Mouse (Mus musculus): ENCODE results near the gene Wnt9a. TPM values are rescaled to one million over a fixed set of nuclear protein-coding genes. Genes with fewer than 3 reads are reported as not detected.
A peak's percentile ranks its signal among the peaks of the same experiment; 100 is the strongest.

Gene Wnt9a
- total and polyA plus RNA-seq, 2 experiments from 2014 or later = 2.3 to 5.6 TPM

- H3K9ac ChIP-seq (replicated peaks; ENCODE audit: low read length, poor library complexity, severe bottlenecking) = no peak overlapping the region
- H3K9me3 ChIP-seq (ENCODE audit: low read length) = no peaks in the 10 kb centered on the region
- no peak for DNase-seq (ENCODE audit: low spot score)
- H3K4me3 ChIP-seq (ENCODE audit: low read depth, low read length) = no peak overlapping the region
- WGBS = 79% methylated on average over 5 of the region's 5 CpGs
- peaks cover 1% of the 10 kb centered on the region; the same call in 1 of the 2 replicates for H3K4me1 ChIP-seq (ENCODE audit: insufficient read depth, low read length)
- H3K27me3 ChIP-seq (ENCODE audit: insufficient read depth, low read length) = no peaks in the 10 kb centered on the region; the same call in 1 of the 2 replicates
- no peak overlapping the region for H3K27ac ChIP-seq (ENCODE audit: low read depth, low read length)
- H3K36me3 ChIP-seq (ENCODE audit: insufficient read depth, low read length) = no peaks in the 10 kb centered on the region
- H3K4me2 ChIP-seq (ENCODE audit: low read depth, low read length, poor library complexity, severe bottlenecking) = no peak overlapping the region
- TF ChIP-seq CTCF (IDR thresholded peaks at IDR 0.05) = no peak
- no peak for ATAC-seq (ENCODE audit: low FRiP score)
These were observed 18.0 kb downstream of the Wnt9a start for GRCm38 (mm10) chr11:59324777-59325176.

- DNase-seq (ENCODE audit: low spot score) (no peak), ATAC-seq (ENCODE audit: low FRiP score) (no peak)
- H3K4me2 ChIP-seq (ENCODE audit: low read depth, low read length, poor library complexity, severe bottlenecking) = no peak overlapping the region
- peaks cover 3% of the 10 kb centered on the region for H3K4me1 ChIP-seq (ENCODE audit: insufficient read depth, low read length)
- no peaks in the 10 kb centered on the region for H3K9me3 ChIP-seq (ENCODE audit: low read length)
- no peaks in the 10 kb centered on the region for H3K36me3 ChIP-seq (ENCODE audit: insufficient read depth, low read length)
- WGBS = 86% methylated on average over 18 of the region's 18 CpGs
- no peak for TF ChIP-seq CTCF (IDR thresholded peaks at IDR 0.05)
- H3K27ac ChIP-seq (ENCODE audit: low read depth, low read length) = no peak overlapping the region
- H3K9ac ChIP-seq (replicated peaks; ENCODE audit: low read length, poor library complexity, severe bottlenecking) = no peak overlapping the region
- no peaks in the 10 kb centered on the region for H3K27me3 ChIP-seq (ENCODE audit: insufficient read depth, low read length)
- H3K4me3 ChIP-seq (ENCODE audit: low read depth, low read length) = no peak overlapping the region
These were observed 20.9 kb downstream of the Wnt9a start for GRCm38 (mm10) chr11:59327625-59328024.

GRCm38 (mm10) chr11:59329616-59330015 is 22.9 kb downstream of the Wnt9a start:
- DNase-seq (ENCODE audit: low spot score) (no peak), ATAC-seq (ENCODE audit: low FRiP score) (no peak)
- Histone ChIP-seq H3K27ac (ENCODE audit: low read depth, low read length) (no peak overlapping the region), H3K4me2 (ENCODE audit: low read depth, low read length, poor library complexity, severe bottlenecking) (no peak overlapping the region), H3K27me3 (ENCODE audit: insufficient read depth, low read length) (no peaks in the 10 kb centered on the region), H3K9me3 (ENCODE audit: low read length) (no peaks in the 10 kb centered on the region), H3K4me1 (ENCODE audit: insufficient read depth, low read length) (peaks cover 3% of the 10 kb centered on the region), H3K9ac (replicated peaks; ENCODE audit: low read length, poor library complexity, severe bottlenecking) (no peak overlapping the region), H3K4me3 (ENCODE audit: low read depth, low read length) (no peak overlapping the region), H3K36me3 (ENCODE audit: insufficient read depth, low read length) (no peaks in the 10 kb centered on the region)
- 8% methylated on average over 6 of the region's 6 CpGs for WGBS
- no peak for TF ChIP-seq CTCF (IDR thresholded peaks at IDR 0.05)

GRCm38 (mm10) chr11:59330560-59330959 is 23.8 kb downstream of the Wnt9a start:
- Histone ChIP-seq H3K27ac (ENCODE audit: low read depth, low read length) (no peak overlapping the region), H3K9me3 (ENCODE audit: low read length) (no peaks in the 10 kb centered on the region), H3K4me3 (ENCODE audit: low read depth, low read length) (no peak overlapping the region), H3K27me3 (ENCODE audit: insufficient read depth, low read length) (no peaks in the 10 kb centered on the region), H3K9ac (replicated peaks; ENCODE audit: low read length, poor library complexity, severe bottlenecking) (no peak overlapping the region), H3K4me1 (ENCODE audit: insufficient read depth, low read length) (peaks cover 3% of the 10 kb centered on the region), H3K36me3 (ENCODE audit: insufficient read depth, low read length) (no peaks in the 10 kb centered on the region), H3K4me2 (ENCODE audit: low read depth, low read length, poor library complexity, severe bottlenecking) (no peak overlapping the region)
- TF ChIP-seq CTCF (IDR thresholded peaks at IDR 0.05) = peak; percentile 75
- 44% methylated on average over 5 of the region's 5 CpGs for WGBS
- ATAC-seq (ENCODE audit: low FRiP score) (no peak), DNase-seq (ENCODE audit: low spot score) (peak; percentile 63)

GRCm38 (mm10) chr11:59331167-59331869 is 24.6 kb downstream of the Wnt9a start:
- DNase-seq (ENCODE audit: low spot score) (no peak), ATAC-seq (ENCODE audit: low FRiP score) (no peak)
- no peak overlapping the region for H3K4me2 ChIP-seq (ENCODE audit: low read depth, low read length, poor library complexity, severe bottlenecking)
- H3K9ac ChIP-seq (replicated peaks; ENCODE audit: low read length, poor library complexity, severe bottlenecking) = no peak overlapping the region
- H3K36me3 ChIP-seq (ENCODE audit: insufficient read depth, low read length) = no peaks in the 10 kb centered on the region
- H3K4me1 ChIP-seq (ENCODE audit: insufficient read depth, low read length) = peaks cover 3% of the 10 kb centered on the region
- no peaks in the 10 kb centered on the region for H3K9me3 ChIP-seq (ENCODE audit: low read length)
- H3K27ac ChIP-seq (ENCODE audit: low read depth, low read length) = no peak overlapping the region
- H3K4me3 ChIP-seq (ENCODE audit: low read depth, low read length) = no peak overlapping the region
- no peak for TF ChIP-seq CTCF (IDR thresholded peaks at IDR 0.05)
- 77% methylated on average over 16 of the region's 16 CpGs for WGBS
- H3K27me3 ChIP-seq (ENCODE audit: insufficient read depth, low read length) = no peaks in the 10 kb centered on the region

- H3K27me3 ChIP-seq (ENCODE audit: insufficient read depth, low read length) = no peaks in the 10 kb centered on the region
- no peaks in the 10 kb centered on the region for H3K9me3 ChIP-seq (ENCODE audit: low read length)
- H3K4me1 ChIP-seq (ENCODE audit: insufficient read depth, low read length) = peaks cover 3% of the 10 kb centered on the region
- no peak overlapping the region for H3K4me3 ChIP-seq (ENCODE audit: low read depth, low read length)
- H3K36me3 ChIP-seq (ENCODE audit: insufficient read depth, low read length) = no peaks in the 10 kb centered on the region
- ATAC-seq (ENCODE audit: low FRiP score) (no peak), DNase-seq (ENCODE audit: low spot score) (no peak)
- H3K9ac ChIP-seq (replicated peaks; ENCODE audit: low read length, poor library complexity, severe bottlenecking) = no peak overlapping the region
- WGBS = 26% methylated on average over 9 of the region's 9 CpGs
- TF ChIP-seq CTCF (IDR thresholded peaks at IDR 0.05) = no peak
- no peak overlapping the region for H3K4me2 ChIP-seq (ENCODE audit: low read depth, low read length, poor library complexity, severe bottlenecking)
- H3K27ac ChIP-seq (ENCODE audit: low read depth, low read length) = no peak overlapping the region
These were observed 26.2 kb downstream of the Wnt9a start for GRCm38 (mm10) chr11:59332938-59333337.

All from midbrain, postnatal 0 days (tissue).